Mouse (Mus musculus): ENCODE results near the gene Adam11. TPM values are rescaled to one million over a fixed set of nuclear protein-coding genes. Genes with fewer than 3 reads are reported as not detected.

The Adam11 gene
- polyA plus RNA-seq, 1 experiment, result 12.1 TPM

GRCm38 (mm10) chr11:102781523-102781922 is 20.3 kb downstream of the Adam11 start:
- TF ChIP-seq POLR2A (IDR thresholded peaks at IDR 0.05; ENCODE audit: low read depth, low read length), result no peak
- H3K4me1 ChIP-seq (ENCODE audit: control insufficient read depth, insufficient read depth, insufficient read length), result no peaks in the 10 kb centered on the region
- no peak for DNase-seq (ENCODE audit: low read depth in 1 of 2, low spot score in 2 of 2)
- no peak overlapping the region for H3K4me3 ChIP-seq (ENCODE audit: extremely low read depth, insufficient read depth, insufficient read length)
- H3K27me3 ChIP-seq (ENCODE audit: control insufficient read depth, insufficient read depth, low read length), result no peaks in the 10 kb centered on the region
- no peak overlapping the region for H3K27ac ChIP-seq (ENCODE audit: insufficient read depth, low read length)
- H3K36me3 ChIP-seq (ENCODE audit: control insufficient read depth, insufficient read depth, low read length), result no peaks in the 10 kb centered on the region
- 86% methylated on average over 4 of the region's 4 CpGs for WGBS

- Histone ChIP-seq H3K27me3 (ENCODE audit: control insufficient read depth, insufficient read depth, low read length) (no peaks in the 10 kb centered on the region), H3K4me3 (ENCODE audit: extremely low read depth, insufficient read depth, insufficient read length) (no peak overlapping the region), H3K4me1 (ENCODE audit: control insufficient read depth, insufficient read depth, insufficient read length) (no peaks in the 10 kb centered on the region), H3K27ac (ENCODE audit: insufficient read depth, low read length) (no peak overlapping the region), H3K36me3 (ENCODE audit: control insufficient read depth, insufficient read depth, low read length) (no peaks in the 10 kb centered on the region)
- 82% methylated on average over 6 of the region's 7 CpGs for WGBS
- TF ChIP-seq POLR2A (IDR thresholded peaks at IDR 0.05; ENCODE audit: low read depth, low read length) (no peak), CTCF (IDR thresholded peaks at IDR 0.05; ENCODE audit: extremely low read depth, insufficient read depth, insufficient read length, insufficient replicate concordance) (no peak)
- no peak for DNase-seq (ENCODE audit: low read depth in 1 of 2, low spot score in 2 of 2)
These were observed 22.2 kb downstream of the Adam11 start for GRCm38 (mm10) chr11:102783443-102783842.

- no peak for DNase-seq (ENCODE audit: low read depth in 1 of 2, low spot score in 2 of 2)
- WGBS, result 81% methylated on average over 5 of the region's 5 CpGs
- H3K27me3 ChIP-seq (ENCODE audit: control insufficient read depth, insufficient read depth, low read length), result no peaks in the 10 kb centered on the region
- H3K36me3 ChIP-seq (ENCODE audit: control insufficient read depth, insufficient read depth, low read length), result no peaks in the 10 kb centered on the region
- H3K27ac ChIP-seq (ENCODE audit: insufficient read depth, low read length), result no peak overlapping the region
- no peak for TF ChIP-seq POLR2A (IDR thresholded peaks at IDR 0.05; ENCODE audit: low read depth, low read length)
- TF ChIP-seq CTCF (IDR thresholded peaks at IDR 0.05; ENCODE audit: extremely low read depth, insufficient read depth, insufficient read length, insufficient replicate concordance), result no peak
- no peak overlapping the region for H3K4me3 ChIP-seq (ENCODE audit: extremely low read depth, insufficient read depth, insufficient read length)
- no peaks in the 10 kb centered on the region for H3K4me1 ChIP-seq (ENCODE audit: control insufficient read depth, insufficient read depth, insufficient read length)
These were observed 26.5 kb downstream of the Adam11 start for GRCm38 (mm10) chr11:102787688-102788177.

- TF ChIP-seq CTCF (IDR thresholded peaks at IDR 0.05; ENCODE audit: extremely low read depth, insufficient read depth, insufficient read length, insufficient replicate concordance), result no peak
- no peak for TF ChIP-seq POLR2A (IDR thresholded peaks at IDR 0.05; ENCODE audit: low read depth, low read length)
- DNase-seq (ENCODE audit: low read depth in 1 of 2, low spot score in 2 of 2), result no peak
- H3K4me1 ChIP-seq (ENCODE audit: control insufficient read depth, insufficient read depth, insufficient read length), result no peaks in the 10 kb centered on the region
- H3K36me3 ChIP-seq (ENCODE audit: control insufficient read depth, insufficient read depth, low read length), result no peaks in the 10 kb centered on the region
- WGBS, result 56% methylated on average over 14 of the region's 14 CpGs
- no peaks in the 10 kb centered on the region for H3K27me3 ChIP-seq (ENCODE audit: control insufficient read depth, insufficient read depth, low read length)
- H3K4me3 ChIP-seq (ENCODE audit: extremely low read depth, insufficient read depth, insufficient read length), result no peak overlapping the region
- no peak overlapping the region for H3K27ac ChIP-seq (ENCODE audit: insufficient read depth, low read length)
These were observed 30.6 kb downstream of the Adam11 start for GRCm38 (mm10) chr11:102791682-102792445.

- no peaks in the 10 kb centered on the region for H3K4me1 ChIP-seq (ENCODE audit: control insufficient read depth, insufficient read depth, insufficient read length)
- no peak overlapping the region for H3K4me3 ChIP-seq (ENCODE audit: extremely low read depth, insufficient read depth, insufficient read length)
- TF ChIP-seq CTCF (IDR thresholded peaks at IDR 0.05; ENCODE audit: extremely low read depth, insufficient read depth, insufficient read length, insufficient replicate concordance), result no peak
- no peak for TF ChIP-seq POLR2A (IDR thresholded peaks at IDR 0.05; ENCODE audit: low read depth, low read length)
- H3K27ac ChIP-seq (ENCODE audit: insufficient read depth, low read length), result no peak overlapping the region
- H3K36me3 ChIP-seq (ENCODE audit: control insufficient read depth, insufficient read depth, low read length), result no peaks in the 10 kb centered on the region
- DNase-seq (ENCODE audit: low read depth in 1 of 2, low spot score in 2 of 2), result no peak
- WGBS, result 77% methylated on average over 8 of the region's 8 CpGs
- H3K27me3 ChIP-seq (ENCODE audit: control insufficient read depth, insufficient read depth, low read length), result no peaks in the 10 kb centered on the region
These were observed 32.9 kb downstream of the Adam11 start for GRCm38 (mm10) chr11:102794157-102794556.

- 75% methylated on average over 5 of the region's 5 CpGs for whole genome bisulfite sequencing
- Histone ChIP-seq H3K27ac (ENCODE audit: insufficient read depth, low read length) (no peak overlapping the region), H3K36me3 (ENCODE audit: control insufficient read depth, insufficient read depth, low read length) (no peaks in the 10 kb centered on the region), H3K27me3 (ENCODE audit: control insufficient read depth, insufficient read depth, low read length) (no peaks in the 10 kb centered on the region), H3K4me3 (ENCODE audit: extremely low read depth, insufficient read depth, insufficient read length) (no peak overlapping the region), H3K4me1 (ENCODE audit: control insufficient read depth, insufficient read depth, insufficient read length) (no peaks in the 10 kb centered on the region; the same call in 1 of the 2 replicates)
- no peak for DNase-seq (ENCODE audit: low read depth in 1 of 2, low spot score in 2 of 2)
- no peak for TF ChIP-seq POLR2A (IDR thresholded peaks at IDR 0.05; ENCODE audit: low read depth, low read length)
- no peak for TF ChIP-seq CTCF (IDR thresholded peaks at IDR 0.05; ENCODE audit: extremely low read depth, insufficient read depth, insufficient read length, insufficient replicate concordance)
These were observed 42.2 kb downstream of the Adam11 start for GRCm38 (mm10) chr11:102803453-102803852.

- Histone ChIP-seq H3K27me3 (ENCODE audit: control insufficient read depth, insufficient read depth, low read length) (no peaks in the 10 kb centered on the region), H3K4me1 (ENCODE audit: control insufficient read depth, insufficient read depth, insufficient read length) (no peaks in the 10 kb centered on the region; the same call in 1 of the 2 replicates), H3K4me3 (ENCODE audit: extremely low read depth, insufficient read depth, insufficient read length) (no peak overlapping the region), H3K27ac (ENCODE audit: insufficient read depth, low read length) (no peak overlapping the region), H3K36me3 (ENCODE audit: control insufficient read depth, insufficient read depth, low read length) (no peaks in the 10 kb centered on the region)
- no peak for DNase-seq (ENCODE audit: low read depth in 1 of 2, low spot score in 2 of 2)
- WGBS, result 8% methylated on average over 5 of the region's 5 CpGs
- TF ChIP-seq CTCF (IDR thresholded peaks at IDR 0.05; ENCODE audit: extremely low read depth, insufficient read depth, insufficient read length, insufficient replicate concordance) (no peak), POLR2A (IDR thresholded peaks at IDR 0.05; ENCODE audit: low read depth, low read length) (no peak)
These were observed 47.0 kb downstream of the Adam11 start for GRCm38 (mm10) chr11:102808246-102808645.
